Mouse (Mus musculus): ENCODE measurements around the gene Tbc1d14.

DNA sequence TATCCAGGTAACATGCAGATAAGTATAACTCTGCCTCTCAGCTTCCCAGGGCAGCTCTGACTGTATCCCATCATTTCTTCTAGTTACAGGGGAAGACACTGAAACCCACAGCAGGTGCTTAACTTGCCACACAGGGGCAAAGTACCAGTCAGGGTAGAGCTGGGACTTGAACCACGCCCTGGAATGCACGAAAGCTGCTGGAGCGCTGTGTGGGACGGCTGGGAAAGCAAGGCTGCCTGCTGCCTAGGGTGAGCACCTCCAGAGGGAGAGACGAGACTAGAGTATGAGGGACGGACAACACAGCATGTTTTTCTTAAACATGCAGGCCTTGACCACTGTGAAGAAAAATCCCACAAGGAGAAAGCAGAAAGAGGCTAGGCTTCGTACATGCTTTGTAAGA lies 87.8 kb downstream of the Tbc1d14 start:
- TF ChIP-seq POLR2A (IDR thresholded peaks at IDR 0.05; ENCODE audit: insufficient read depth, low read depth, low read length) (no peak), CTCF (IDR thresholded peaks at IDR 0.05; ENCODE audit: insufficient read depth, low read depth, low read length) (no peak)

Data from olfactory bulb, adult 2 months (tissue).